Mouse (Mus musculus): ENCODE measurements around the gene Aup1.

Gene Aup1

DNA sequence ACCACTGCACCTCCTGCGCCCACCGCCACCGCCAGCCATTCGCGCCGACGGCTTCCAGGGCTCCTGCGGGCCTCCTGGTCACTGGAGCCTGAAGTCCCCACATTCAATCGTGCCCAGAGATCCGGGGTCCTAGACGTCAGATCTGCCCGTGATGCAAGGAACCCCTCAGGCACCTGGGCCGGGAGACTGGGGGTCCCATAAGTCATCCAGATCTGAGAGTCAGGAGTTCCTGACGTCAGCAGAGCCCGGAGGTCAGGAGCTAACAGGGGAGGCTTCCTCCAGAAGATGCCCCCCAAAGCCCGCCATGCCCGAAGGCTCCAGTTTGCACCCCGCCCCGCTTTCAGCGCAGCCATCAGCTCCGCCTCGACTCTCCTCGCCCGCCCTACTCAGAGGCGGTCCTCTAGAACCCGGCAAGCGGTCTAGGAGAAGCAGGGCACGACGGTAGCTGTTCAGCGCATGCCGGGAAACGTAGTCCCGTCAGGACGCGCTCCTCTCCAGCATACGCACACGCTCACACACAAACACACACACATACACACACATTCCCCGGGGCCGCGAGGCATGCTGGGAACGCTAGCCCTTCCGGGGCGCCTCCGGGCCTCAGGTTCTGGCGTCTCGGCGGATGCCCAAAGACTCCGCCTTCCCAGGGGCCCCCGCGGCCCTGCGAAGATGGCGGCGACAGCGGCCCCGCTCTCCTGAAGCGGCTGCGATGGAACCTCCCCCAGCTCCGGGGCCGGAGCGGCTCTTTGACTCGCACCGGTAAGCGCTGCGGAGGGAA lies at the start of gene Aup1:
Aup1 (plus strand) TSS at position 448 of the 778 bp plus-strand sequence.
- peak; percentile 99 for DNase-seq (ENCODE audit: low spot score)

DNA sequence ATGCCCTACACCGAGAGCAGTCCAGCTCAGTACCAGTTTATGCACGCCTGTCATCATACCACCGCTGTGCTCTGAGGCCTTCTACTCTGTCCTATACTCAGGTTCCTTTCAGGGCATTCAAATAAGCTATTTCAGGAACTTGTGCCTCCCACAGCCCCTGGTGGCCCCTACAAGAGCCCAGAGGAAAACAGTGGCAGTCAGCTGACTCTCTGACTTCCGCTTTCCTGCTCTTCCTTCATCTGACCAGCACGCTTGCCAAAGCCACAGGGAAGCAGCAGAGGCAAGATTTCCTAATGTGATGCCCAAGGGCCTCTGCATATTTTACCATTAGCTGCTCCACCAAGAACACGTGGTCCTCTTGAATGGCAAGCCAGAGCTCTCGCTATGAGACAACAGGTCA lies 49.4 kb upstream of the Aup1 start:
- DNase-seq (ENCODE audit: low spot score) = no peak

DNA sequence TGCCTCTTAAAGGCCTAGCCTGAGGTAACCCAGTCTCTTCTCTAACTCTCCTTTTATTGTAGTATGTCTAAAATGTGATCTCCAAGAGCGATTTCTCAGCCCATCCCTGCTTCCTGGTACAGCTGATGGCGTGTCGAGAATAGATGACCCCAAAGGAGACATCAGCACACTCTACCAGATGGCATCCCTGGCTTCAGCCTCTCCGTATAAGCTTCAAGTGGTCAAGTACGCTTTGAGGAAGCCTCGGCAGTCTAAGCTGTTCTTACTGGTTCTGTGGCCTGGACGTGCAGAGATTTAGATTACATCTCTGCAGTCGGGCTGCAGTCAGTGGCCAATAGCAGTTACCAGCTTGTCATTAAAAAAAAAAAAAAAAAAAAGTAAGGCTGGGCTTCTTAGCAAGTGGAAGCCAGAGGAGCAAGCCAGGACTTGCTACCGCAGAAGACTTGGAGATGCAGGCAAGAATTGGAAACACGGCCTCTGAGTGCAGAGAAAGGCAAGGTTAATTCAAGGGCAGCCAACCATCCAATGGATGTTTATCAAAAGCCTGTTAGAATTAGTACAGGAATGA lies 48.8 kb upstream of the Aup1 start:
- DNase-seq (ENCODE audit: low spot score) = no peak

DNA sequence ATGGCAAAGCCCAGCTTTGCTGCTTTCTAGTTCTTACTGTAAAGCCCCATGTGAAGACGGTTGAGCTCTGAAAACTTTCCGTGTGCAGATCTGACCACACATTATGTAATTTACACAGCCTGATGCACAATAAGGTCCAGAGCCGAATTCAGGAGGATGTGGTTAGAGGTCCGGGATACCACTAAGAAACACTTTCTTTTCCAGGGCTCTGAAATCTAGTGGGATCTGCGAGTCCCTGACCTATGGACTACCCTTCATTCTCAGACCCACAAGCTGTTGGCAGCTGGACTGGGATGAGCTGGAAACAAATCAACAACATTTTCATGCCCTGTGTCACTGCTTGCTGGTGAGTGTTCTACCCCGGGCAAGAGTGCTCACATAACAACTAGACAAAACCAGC lies 48.2 kb upstream of the Aup1 start:
- no peak for DNase-seq (ENCODE audit: low spot score)

DNA sequence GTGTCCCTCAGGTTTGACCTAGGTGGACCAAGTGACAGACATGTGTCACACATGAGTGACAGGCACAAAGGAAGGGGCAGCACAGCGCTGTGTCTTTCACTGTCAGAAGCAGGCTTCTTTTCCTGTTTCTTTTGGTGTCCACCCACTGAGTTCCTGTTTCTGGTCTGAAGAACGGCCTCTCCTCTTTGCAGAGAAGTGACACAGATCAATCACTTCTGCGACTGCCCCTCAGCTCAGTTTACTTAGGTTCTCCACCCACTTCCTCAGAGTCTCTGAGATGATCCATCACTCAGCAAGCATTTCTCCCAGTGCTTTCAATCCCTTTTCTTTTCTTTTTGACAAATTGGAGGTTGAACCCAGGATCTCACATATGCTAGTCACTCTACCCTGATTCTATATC lies 45.7 kb upstream of the Aup1 start:
- no peak for DNase-seq (ENCODE audit: low spot score)

DNA sequence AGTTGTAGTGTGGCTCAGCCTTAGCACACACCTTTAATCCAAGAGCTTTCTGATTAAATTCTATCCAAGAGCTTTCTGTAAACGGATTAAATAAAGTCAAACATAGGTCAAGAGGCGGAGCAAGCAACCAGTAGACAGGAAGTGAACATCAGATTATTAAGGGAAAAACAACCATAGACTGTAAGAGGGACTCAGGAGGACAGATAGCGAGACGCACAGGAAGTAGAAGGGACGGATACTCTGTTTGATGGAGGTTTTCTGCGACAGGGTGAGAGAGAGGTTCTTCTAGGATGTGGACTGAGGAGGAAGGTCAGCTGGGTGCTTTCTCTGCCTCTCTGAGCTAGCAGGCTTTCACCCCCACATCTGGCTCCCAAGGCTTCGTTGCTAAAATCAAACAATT lies 44.3 kb upstream of the Aup1 start:
- DNase-seq (ENCODE audit: low spot score) = no peak

DNA sequence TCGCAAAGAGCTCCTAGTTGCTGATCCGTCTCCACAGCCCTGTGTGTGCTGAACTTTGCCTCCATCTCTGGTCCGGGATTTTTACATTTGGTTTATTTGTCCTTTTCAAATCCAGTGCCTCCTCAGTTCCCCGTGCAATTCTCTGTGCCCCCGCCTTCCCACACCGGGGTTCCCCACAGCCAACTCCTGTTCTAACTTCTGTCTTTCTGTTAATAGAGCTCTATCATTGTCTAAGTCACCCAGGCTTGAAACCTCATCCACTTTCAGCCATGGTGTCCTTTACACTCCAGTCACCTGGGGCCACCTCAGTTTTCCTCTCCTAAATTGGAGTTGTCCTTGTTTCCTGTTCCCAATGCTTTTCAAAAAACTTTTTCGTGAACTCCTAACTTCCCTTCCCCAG lies 43.1 kb upstream of the Aup1 start:
- no peak for DNase-seq (ENCODE audit: low spot score)

DNA sequence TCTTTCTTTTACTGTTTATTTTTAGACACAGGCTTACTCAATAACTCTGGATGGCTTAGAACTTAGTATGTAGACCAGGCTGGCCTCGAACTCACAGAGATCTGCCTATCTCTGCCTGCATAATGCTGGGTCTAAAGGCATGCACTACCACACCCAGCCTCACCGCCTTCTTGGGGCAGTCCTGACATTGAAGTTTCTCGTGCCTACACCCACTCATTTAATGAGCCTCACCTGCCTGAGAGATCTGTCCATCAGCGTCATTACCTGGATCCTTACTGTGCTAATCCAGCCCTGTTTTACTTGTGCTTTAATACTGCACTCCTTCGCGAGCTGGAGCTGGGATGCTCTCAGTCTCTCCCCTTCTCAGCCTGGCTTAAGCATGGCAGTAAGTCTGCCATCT lies 42.6 kb upstream of the Aup1 start:
- no peak for DNase-seq (ENCODE audit: low spot score)

DNA sequence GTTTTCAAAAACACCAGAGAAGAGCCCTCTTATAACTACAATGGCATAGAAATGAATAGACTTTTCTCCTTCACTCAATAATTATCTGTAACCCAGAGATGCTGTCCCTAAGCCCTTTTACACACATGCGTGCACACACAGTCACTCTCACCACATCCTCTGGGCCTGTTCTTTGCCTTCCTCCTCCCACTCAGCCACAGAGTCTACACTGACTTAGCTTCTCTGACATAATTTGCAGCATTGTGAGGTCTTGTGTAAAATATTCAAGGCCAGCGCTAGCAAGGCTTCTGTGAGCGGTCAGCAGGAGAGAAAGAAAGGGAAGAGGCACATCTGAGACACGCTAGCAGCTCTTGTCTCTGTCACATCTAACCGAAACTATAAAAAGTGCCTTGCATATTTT lies 40.9 kb upstream of the Aup1 start:
- no peak for DNase-seq (ENCODE audit: low spot score)

DNA sequence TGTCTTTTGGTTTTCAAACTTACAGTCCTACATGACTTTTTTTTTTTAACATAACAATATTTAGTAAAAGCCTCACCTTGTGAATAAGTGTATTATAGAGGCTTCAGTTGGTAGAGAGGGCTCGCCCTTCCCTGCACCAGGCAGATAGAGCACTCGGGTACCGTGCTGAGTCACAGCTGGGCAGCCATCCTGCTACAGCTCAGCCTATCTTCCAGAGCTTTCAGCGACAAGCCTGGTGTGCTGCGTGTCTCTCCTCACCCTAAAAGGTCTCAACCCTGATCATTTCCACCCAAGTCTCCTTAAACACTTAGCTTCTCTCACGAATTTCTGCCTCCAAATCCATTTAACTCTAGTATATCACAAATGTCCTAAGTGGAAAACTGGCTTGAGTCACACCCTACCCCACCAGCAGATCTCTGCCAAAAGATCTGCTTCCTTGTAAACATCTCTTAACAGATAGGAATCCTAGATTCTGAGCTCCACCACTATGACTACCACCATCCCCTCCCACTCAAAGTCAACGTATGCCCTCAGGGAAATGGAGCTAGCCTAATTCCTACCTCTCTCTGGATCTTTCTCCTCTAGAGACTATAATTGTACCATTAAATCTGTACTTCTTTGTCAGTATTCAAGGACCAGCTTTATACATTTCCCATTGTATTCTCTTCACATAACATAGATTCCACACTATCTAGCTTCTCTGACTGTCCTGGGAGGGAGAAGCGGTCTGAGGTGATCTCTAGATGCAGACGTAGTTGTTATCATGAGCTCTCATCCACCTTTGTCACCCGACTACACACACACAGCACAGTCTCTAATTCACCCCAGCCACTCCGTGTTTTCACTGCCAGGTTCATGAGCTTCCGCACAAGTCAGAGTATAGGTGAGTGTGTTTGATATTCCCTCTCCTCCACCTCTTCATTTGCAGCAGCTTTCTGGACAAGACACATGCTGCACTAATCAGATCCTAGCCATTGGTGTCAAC lies 39.5 kb upstream of the Aup1 start:
- DNase-seq (ENCODE audit: low spot score) = no peak

DNA sequence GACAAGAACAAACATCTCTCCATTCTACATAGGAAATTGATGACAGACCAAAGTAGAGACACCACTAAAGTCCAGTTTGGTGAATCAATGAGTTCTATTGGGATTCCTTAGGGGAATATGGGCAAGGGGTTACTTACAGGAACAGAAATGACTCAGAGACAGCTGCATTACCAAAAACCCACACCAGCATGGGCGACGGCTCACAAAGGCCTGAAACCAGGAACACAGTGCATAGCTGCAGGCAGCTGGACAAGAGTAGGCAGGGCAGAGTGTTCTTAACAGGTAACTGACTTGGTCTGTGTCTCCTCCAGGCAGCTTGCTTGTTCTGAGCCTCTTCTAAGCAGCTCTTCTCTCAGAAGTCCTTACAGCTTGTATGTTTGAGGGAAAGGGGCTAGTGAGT lies 38.6 kb upstream of the Aup1 start:
- no peak for DNase-seq (ENCODE audit: low spot score)

DNA sequence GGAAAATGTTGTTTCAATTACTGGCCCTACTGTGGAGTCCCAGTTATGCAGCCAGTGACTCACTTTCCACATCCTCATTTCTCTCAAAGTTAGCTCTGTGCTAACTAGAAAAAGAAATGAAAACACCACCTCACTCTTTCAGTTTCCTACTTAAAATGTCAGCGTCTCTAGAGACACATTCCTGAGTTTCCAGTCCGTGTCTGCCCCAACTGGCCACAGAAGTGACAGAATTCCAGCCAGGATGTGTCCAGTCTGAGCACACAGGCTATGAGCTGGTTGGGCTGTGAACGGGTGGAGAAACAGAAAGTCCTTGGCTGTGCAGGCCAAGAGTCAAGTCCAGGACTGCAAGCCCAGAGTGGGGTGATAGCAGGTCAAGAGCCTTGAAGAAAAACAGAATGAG lies 37.1 kb upstream of the Aup1 start:
- DNase-seq (ENCODE audit: low spot score) = no peak

DNA sequence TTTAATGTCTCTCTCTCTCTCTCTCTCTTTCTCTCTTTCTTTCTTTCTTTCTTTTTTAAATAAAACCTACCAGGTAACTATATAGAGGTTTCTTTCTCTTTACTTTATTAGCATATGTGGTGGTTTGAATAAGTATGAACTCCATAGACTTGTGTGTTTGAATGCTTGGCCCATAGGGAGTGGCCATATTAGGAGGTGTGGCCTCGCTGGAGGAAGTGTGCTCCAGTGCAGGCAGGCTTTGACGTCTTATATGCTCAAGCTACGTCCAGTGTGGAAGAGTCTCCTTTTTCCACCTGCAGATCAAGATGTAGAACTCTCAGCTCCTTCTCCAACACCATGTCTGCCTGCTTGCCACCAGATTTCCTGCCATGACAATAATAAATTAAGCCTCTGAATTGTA lies 35.3 kb upstream of the Aup1 start:
- no peak for DNase-seq (ENCODE audit: low spot score)

DNA sequence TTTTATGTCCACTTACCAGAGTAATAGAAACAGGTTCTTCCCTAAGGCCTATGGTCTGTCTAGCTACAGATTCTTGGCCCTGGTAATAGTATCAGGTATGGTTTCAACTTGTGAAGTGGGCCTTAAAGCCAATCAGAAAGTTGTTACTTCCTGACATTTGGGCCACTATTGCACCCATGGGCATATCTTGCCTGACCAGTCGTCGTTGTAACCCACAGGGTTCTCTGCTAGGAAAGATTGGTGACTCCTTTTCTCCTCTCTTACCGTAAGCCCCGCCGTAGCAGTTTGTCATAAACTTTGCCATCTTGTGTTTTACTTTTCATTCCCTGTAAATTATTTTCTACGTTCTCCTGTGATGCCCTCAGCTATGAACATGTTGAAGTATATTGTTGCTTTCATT lies 34.2 kb upstream of the Aup1 start:
- DNase-seq (ENCODE audit: low spot score) = no peak

DNA sequence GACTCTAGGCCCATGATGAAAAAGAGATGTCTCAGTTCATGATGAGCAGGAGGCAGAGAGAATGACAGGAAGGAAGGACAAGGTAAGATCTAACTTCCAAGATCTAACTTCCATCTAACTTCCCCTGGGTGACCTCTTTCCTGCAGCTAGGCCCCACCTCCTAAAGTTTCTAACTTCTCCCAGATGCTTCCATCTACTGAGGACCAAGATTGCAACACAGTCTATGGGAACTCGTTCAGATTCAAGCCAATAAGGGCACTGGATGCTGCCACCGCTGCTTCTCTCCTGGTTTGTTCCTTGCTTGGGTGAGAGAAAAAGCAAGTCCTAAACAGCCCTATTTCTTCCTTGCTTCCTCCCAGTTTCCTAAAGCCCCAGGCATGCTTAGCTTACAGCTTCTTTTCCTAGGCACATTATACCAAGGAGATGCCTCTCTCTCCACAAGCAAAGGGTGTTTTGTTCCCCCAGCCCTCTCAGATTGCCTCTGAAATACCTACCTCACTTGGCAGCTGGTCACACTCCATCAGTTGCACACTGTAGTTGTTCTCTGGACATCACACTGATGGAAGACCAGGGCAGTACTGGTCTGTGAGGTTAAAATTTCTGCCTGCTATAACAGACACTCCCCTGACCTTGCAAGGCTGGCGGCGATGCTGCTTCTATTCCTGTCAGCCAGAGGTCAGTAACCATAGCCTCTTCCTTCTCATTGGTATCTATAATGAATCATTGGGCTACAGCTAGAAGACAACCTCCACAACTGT lies 33.3 kb upstream of the Aup1 start:
- DNase-seq (ENCODE audit: low spot score) = no peak

DNA sequence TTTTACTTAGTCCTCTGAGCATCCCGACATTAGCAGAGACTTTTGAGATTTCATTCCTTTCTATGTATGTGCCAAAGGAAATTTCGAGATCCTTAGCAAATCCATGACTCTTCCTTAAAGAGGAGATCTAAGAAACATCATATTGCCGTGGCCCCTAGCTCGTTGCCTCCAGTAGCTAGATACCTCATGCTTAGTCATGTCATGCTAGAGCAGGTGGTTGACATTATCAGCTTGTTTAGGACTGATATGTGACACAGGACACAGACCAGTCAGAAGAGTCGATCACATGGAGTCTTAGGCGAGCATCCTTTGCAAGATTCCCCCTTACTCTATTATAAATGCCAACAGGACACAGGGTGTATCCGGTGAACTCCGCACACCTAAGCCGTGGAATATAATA lies 31.3 kb upstream of the Aup1 start:
- DNase-seq (ENCODE audit: low spot score) = no peak

DNA sequence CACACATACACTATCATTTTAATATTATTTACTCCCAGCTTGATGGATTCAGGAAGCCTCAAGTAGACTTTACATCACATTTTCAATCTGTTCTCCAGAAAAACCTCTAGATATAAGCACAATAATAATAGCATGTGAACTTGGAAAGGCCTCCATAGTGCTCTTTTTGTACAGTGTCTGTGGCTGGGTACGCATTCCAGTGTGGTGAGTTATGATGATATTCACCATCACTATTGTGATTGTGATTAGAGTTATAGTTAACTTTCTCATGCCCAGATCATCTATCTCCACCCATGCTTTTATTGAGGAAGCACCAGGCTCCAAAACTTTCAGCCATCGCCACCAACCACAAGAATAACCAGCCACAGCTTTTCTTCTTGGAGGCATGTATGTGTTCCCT lies 30.5 kb upstream of the Aup1 start:
- DNase-seq (ENCODE audit: low spot score) = no peak

DNA sequence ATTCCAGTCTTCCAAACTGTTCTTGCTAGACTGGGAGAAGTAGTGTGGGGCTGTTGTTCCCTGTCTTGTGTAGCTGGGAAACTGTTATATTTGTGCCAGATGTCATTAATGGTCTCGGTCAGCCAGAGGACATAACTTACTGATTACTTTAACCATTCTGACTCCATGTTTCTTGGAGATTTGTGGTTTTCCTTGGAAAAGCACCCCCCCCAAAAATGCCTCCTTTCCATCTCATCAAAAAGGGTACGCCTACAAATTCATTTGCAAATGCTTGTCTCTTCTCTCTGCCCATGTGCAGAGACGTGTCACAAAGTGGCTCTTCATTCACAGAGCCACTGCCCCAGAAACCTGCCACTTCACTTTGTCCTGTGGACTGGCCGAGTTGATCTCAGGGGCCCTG lies 29.9 kb upstream of the Aup1 start:
- no peak for DNase-seq (ENCODE audit: low spot score)

DNA sequence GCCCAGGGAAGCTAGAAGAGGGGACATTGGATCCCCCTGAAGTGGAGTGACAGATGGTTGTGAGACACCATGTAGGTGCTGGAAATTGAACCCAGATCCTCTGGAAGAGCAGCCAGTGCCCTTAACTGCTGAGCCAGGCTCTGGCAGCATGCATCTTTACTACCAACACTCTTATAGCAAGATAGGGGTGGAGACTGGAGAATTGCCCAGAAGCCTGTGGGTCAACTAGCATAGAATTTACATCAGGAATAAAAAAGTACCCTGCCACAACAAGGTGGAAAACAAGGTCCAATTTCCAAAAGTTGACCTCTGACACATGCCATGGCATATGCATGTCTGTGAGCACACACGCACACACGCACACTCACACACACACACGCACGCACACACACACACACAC lies 29.1 kb upstream of the Aup1 start:
- DNase-seq (ENCODE audit: low spot score) = no peak

DNA sequence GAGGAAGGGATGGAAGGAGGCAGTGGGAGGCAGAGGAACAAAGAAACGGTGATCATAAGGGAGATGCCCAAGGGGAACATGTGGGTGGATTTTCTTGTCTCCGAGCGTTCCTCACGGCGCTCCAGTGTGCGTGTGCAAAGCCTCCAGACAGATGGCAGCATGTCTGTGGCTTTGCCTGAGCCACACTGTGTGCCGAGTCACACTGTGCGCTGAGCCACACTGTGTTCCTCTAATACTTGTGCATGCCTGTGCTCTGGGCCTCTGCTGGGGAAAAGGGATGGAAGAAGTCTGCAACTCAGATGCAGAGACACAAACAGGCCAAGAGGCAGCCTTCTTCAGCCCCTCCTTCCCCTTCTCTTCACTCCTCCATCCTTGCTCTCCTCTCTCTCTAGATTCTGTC lies 27.0 kb upstream of the Aup1 start:
- no peak for DNase-seq (ENCODE audit: low spot score)

DNA sequence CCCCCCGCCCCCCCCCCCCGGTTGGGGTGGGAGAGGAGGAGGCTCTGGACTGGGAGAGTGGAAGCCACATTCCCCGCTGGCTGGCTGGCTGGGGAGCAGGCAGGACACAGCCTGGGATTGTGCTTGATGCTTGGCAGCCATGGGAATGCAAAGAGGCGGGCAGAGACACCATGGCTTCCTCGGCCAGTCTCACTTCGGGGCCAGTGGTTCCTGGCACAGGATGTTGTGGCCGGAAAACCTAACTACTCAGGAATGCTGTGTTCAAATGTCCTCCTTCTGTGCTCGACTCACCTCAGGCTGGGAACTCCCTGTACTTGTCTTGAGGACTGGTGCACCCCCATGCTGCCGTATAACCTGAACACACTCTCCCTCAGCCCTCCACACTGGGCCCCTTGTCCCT lies 26.6 kb upstream of the Aup1 start:
- no peak for DNase-seq (ENCODE audit: low spot score)

DNA sequence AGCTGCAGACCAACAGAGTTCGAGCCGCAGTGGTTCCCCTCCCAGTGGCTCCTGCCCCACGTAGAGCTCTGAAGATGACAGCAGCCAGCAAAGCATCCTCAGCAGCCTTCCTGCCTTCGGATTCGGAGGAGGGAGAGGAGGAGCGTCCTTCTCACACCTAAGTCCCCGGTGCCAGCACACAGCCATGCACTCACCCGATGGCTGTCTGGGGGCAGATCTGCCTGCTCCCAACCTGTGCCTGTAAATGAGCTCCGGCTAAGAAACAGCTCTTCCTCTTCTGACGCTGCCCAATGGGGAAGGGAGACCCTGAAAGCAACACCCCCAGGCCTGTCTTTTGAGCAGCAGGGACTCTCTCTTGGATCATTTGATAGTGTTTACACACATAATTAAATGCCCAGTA lies 24.5 kb upstream of the Aup1 start:
- DNase-seq (ENCODE audit: low spot score) = no peak
